Mouse (Mus musculus): ENCODE data around the gene Myh2. TPM values are rescaled to one million over a fixed set of nuclear protein-coding genes. Genes with fewer than 3 reads are reported as not detected.

The Myh2 gene
- polyA plus RNA-seq, 1 experiment from 2014 or later: not detected

GRCm38 (mm10) chr11:67237481-67238079 is 66.8 kb downstream of the Myh2 start, which contains the start of gene Myh4:
Myh4 (plus strand) TSS chr11:67238029.
- no peaks in the 10 kb centered on the region for H3K4me1 ChIP-seq (ENCODE audit: control insufficient read depth, insufficient read depth, low read length)
- H3K9ac ChIP-seq (replicated peaks; ENCODE audit: low read depth, low read length): no peak within 1 kb of the TSS
- no peaks in the 10 kb centered on the region for H3K27me3 ChIP-seq (ENCODE audit: control insufficient read depth, insufficient read depth, low read length)
- no peaks in the 10 kb centered on the region for H3K36me3 ChIP-seq (ENCODE audit: control insufficient read depth, insufficient read depth, low read length)
- no peak within 1 kb of the TSS for H3K27ac ChIP-seq (ENCODE audit: low read length)
- 71% methylated on average over 5 of the region's 5 CpGs for WGBS
- H3K9me3 ChIP-seq (ENCODE audit: control insufficient read depth, low read depth, low read length): no peaks in the 10 kb centered on the region
- ATAC-seq (ENCODE audit: insufficient number of reproducible peaks, insufficient read depth, low FRiP score, low read depth): no peak
- H3K4me2 ChIP-seq (replicated peaks; ENCODE audit: low read depth, low read length): no peak within 1 kb of the TSS
- no peak within 1 kb of the TSS for H3K4me3 ChIP-seq (ENCODE audit: low read depth, low read length)

GRCm38 (mm10) chr11:67241051-67241450 is 70.2 kb downstream of the Myh2 start:
- ATAC-seq (ENCODE audit: insufficient number of reproducible peaks, insufficient read depth, low FRiP score, low read depth): no peak
- no peaks in the 10 kb centered on the region for H3K9me3 ChIP-seq (ENCODE audit: control insufficient read depth, low read depth, low read length)
- H3K9ac ChIP-seq (replicated peaks; ENCODE audit: low read depth, low read length): no peak overlapping the region
- no peaks in the 10 kb centered on the region for H3K27me3 ChIP-seq (ENCODE audit: control insufficient read depth, insufficient read depth, low read length)
- no peak overlapping the region for H3K4me3 ChIP-seq (ENCODE audit: low read depth, low read length)
- no peaks in the 10 kb centered on the region for H3K36me3 ChIP-seq (ENCODE audit: control insufficient read depth, insufficient read depth, low read length)
- H3K27ac ChIP-seq (ENCODE audit: low read length): no peak overlapping the region
- H3K4me2 ChIP-seq (replicated peaks; ENCODE audit: low read depth, low read length): no peak overlapping the region
- no peaks in the 10 kb centered on the region for H3K4me1 ChIP-seq (ENCODE audit: control insufficient read depth, insufficient read depth, low read length)
- 71% methylated on average over 6 of the region's 6 CpGs for WGBS

Other genes with a start within 250 kb of the Myh2 start
- gene Tmem238l, start 214.4 kb upstream of the Myh2 start, polyA plus RNA-seq (2014; fragmentation: Nextera tagmentation; extraction: Ambion mirVana): 0.45 and 0.55 TPM in 2 replicates
- gene Tmem220, start 145.9 kb upstream of the Myh2 start, polyA plus RNA-seq (2014; fragmentation: Nextera tagmentation; extraction: Ambion mirVana): 1.6 and 2.2 TPM in 2 replicates
- 30.6 and 31.7 TPM in 2 replicates for gene Adprm, start 118.4 kb upstream of the Myh2 start, polyA plus RNA-seq (2014; fragmentation: Nextera tagmentation; extraction: Ambion mirVana)
- gene Sco1, start 118.4 kb upstream of the Myh2 start, polyA plus RNA-seq (2014; fragmentation: Nextera tagmentation; extraction: Ambion mirVana): 16.5 and 16.7 TPM in 2 replicates
- 0.20 TPM in 1 of 2 replicates, not detected in the other for gene Myh3, start 92.7 kb upstream of the Myh2 start, polyA plus RNA-seq (2014; fragmentation: Nextera tagmentation; extraction: Ambion mirVana)
- 0.13 and 0.17 TPM in 2 replicates for gene Myh1, start 29.0 kb downstream of the Myh2 start, polyA plus RNA-seq (2014; fragmentation: Nextera tagmentation; extraction: Ambion mirVana)
- gene Myh4, start 67.0 kb downstream of the Myh2 start, polyA plus RNA-seq (2014; fragmentation: Nextera tagmentation; extraction: Ambion mirVana): 0.04 TPM in 1 of 2 replicates, not detected in the other
- gene Myh8, start 106.1 kb downstream of the Myh2 start, polyA plus RNA-seq (2014; fragmentation: Nextera tagmentation; extraction: Ambion mirVana): 0.38 and 0.70 TPM in 2 replicates
- gene Myh13, start 150.6 kb downstream of the Myh2 start, polyA plus RNA-seq (2014; fragmentation: Nextera tagmentation; extraction: Ambion mirVana): 0.27 TPM in 1 of 2 replicates, not detected in the other